Mouse (Mus musculus): Measurements from ENCODE around the gene Tmem128.
A peak's percentile ranks its signal among the peaks of the same experiment; 100 is the strongest.

The Tmem128 gene

GRCm38 (mm10) chr5:38277936-38278600, 18.1 kb downstream of the Tmem128 start:
- DNase-seq (ENCODE audit: low spot score), result no peak

GRCm38 (mm10) chr5:38280075-38280474, 20.1 kb downstream of the Tmem128 start:
- DNase-seq (ENCODE audit: low spot score), result no peak

DNA sequence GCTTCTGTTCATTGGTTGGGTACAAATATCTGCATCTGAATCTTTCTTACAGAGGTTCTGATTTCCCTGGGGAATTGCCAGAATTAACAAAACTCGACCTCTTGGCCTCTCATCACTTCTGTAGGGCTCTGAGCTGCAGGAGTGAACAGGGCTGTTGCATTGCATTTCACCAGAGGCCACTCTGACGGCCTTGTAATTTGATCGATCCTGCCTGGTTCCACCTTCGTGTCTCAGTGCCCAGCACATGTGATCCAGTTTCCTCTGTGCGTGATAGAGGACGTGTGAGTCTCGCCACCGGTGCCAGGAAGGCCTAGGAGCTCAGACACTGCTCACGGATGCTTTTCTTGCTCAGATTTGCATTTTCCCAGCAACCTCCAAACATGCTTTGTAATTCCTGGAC, 25.7 kb downstream of the Tmem128 start:
- DNase-seq (ENCODE audit: low spot score), result no peak

DNA sequence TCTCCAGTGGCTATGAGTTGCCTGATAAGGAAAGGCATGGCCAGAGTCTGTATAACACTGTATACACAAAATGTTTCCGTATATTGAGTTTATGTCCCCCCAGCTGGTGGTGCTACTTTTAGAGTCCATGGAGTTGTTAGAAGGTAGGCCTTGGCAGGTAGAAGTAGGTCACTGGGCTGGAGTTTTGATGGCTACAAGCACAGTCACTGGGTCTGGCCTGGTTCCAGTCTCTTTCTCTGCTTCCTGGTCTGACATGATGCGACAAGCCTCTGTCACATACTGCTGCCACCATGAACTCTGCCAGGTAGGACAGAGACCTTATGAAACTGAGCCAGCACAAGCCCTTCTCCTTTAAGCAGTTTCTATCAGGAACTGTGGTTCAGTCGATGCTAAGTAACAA, 28.5 kb downstream of the Tmem128 start:
- no peak for DNase-seq (ENCODE audit: low spot score)

DNA sequence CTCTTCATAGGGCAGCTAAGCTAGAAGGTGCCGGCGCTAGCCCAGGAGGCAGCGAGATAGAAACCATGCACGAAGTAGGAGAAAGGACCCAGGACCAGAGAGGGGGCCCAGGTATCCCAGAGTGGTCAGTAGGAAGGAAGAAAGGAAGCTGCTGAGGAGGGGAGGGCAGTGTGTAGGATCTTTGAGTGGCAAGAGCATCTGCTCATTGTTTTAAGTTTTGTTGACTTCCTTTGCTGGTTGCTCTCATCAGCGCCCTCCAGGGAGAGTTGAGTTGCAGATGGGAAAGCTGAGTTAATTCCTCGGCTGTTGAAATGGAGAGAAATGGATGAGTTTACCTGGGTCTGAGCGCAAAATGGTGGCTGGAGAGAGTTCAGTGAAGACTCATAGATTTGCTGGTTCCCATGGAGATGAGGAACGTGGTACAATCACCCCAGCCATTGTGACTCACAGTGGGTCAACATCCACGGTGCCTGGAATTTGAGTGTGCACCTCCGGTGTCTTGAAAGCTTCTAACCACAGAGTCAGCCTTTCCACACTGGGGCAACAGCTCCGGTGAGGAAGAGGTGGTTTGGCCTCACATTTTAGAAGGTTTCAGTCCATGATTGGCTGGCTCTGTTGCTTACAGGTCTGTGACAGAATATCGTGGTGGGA, 41.9 kb downstream of the Tmem128 start:
- DNase-seq (ENCODE audit: low spot score), result no peak

- DNase-seq (ENCODE audit: low spot score), result no peak
These were observed 42.7 kb downstream of the Tmem128 start for GRCm38 (mm10) chr5:38302651-38303050.

GRCm38 (mm10) chr5:38305241-38305640, 45.3 kb downstream of the Tmem128 start:
- DNase-seq (ENCODE audit: low spot score), result no peak

DNA sequence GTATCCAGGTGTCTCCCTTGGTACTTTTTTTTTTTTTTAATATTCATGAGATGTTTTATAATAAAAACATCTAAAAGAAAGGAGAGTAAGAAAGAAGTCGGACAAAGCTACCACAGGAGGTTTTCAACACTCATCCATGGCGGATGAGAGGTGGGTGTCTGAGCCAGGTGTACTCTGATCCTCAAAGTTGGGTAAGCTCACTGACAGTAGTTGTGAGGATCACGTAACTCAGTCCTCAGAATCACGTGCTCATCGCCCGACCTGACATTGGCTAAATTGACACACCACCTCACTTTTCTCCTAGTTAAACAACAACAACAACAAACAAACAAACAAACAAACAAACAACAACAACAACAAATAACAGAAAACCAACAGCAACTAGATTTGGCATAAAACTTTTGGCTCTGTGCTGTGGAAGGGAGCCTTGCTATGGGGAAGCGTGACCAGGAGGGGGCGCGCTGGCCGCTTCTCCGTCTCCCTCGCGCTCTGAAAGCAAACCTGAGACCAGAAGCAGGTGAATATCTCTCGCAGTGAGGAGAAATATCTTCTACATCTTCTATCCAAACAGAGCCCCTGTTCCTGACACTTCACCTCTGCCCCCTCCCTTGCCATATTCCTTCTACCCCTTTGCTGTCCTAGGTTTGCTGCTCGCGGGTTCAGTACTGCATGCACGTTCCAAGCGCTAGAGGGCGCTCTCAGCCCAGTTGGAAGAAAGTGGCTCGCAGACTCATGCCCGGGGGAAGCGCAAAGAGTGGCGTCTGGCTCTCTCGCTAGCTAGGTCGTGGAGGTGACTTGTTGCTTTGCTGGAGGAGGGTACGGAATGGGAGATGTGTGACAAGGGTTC, 47.5 kb downstream of the Tmem128 start:
- DNase-seq (ENCODE audit: low spot score), result peak; percentile 57

- no peak for DNase-seq (ENCODE audit: low spot score)
These were observed 48.9 kb downstream of the Tmem128 start for GRCm38 (mm10) chr5:38308873-38309272.

- DNase-seq (ENCODE audit: low spot score), result no peak
These were observed 49.8 kb downstream of the Tmem128 start for GRCm38 (mm10) chr5:38309795-38310194.
